Mouse (Mus musculus) kidney, embryonic 14.5 days (tissue): ENCODE results near the gene Pdcd1lg2. TPM values are rescaled to one million over a fixed set of nuclear protein-coding genes. Genes with fewer than 3 reads are reported as not detected.

Experiments
- ATAC-seq: fragments of 200-750 bp; cut with Nextera tagmentation; 2 replicates; pipeline ENCODE4 v1.8.0; 2017; ENCODE audit warnings: moderate number of reproducible peaks, mild to moderate bottlenecking, moderate TSS enrichment, moderate library complexity; ENCODE audit not compliant: low FRiP score, low TSS enrichment
- H3K27ac ChIP-seq: fragments of 300-500 bp; sonication (generic); 2 replicates; pipeline ENCODE4 v1.5.1; 2014; ENCODE audit warnings: low read depth, mild to moderate bottlenecking, low read length, moderate library complexity, mixed read lengths
- H3K27me3 ChIP-seq: fragments of 300-500 bp; sonication (generic); 2 replicates; pipeline ENCODE4 v1.6.1; 2014; ENCODE audit warnings: mild to moderate bottlenecking, low read length; ENCODE audit not compliant: control insufficient read depth, insufficient read depth
- H3K36me3 ChIP-seq: fragments of 300-500 bp; sonication (generic); 2 replicates; pipeline ENCODE4 v1.6.1; 2014; ENCODE audit warnings: low read length, mixed read lengths; ENCODE audit not compliant: control insufficient read depth, insufficient read depth
- H3K4me1 ChIP-seq: fragments of 300-500 bp; sonication (generic); 2 replicates; pipeline ENCODE4 v1.6.1; 2014; ENCODE audit warnings: low read length, mixed read lengths; ENCODE audit not compliant: control insufficient read depth, insufficient read depth
- H3K4me2 ChIP-seq: fragments of 300-500 bp; sonication (generic); replicated peaks from 2 replicates; pipeline ENCODE4 v1.6.1; 2014; ENCODE audit warnings: low read depth, mild to moderate bottlenecking, low read length
- H3K4me3 ChIP-seq: fragments of 300-500 bp; sonication (generic); 2 replicates; pipeline ENCODE4 v1.5.1; 2014; ENCODE audit warnings: mild to moderate bottlenecking, low read length
- H3K9ac ChIP-seq: fragments of 300-500 bp; sonication (generic); 2 replicates; pipeline ENCODE4 v1.6.1; 2014; ENCODE audit warnings: low read depth, mild to moderate bottlenecking, low read length, moderate library complexity
- H3K9me3 ChIP-seq: fragments of 300-500 bp; sonication (generic); 2 replicates; pipeline ENCODE4 v1.6.1; 2016; ENCODE audit warnings: low read length; ENCODE audit not compliant: control insufficient read depth
- WGBS: fragments of 180-500 bp; shearing (Covaris S2); extraction: QIAGEN DNeasy Blood & Tissue Kit; methylation state at CpG from one replicate; pipeline ENCODE4 v1.1.7; 2014; 5-methylcytosine and 5-hydroxymethylcytosine counted together
- polyA plus RNA-seq: library from polyadenylated mRNA; unstranded; fragments of >200 nt; fragmentation: Nextera tagmentation; extraction: Ambion mirVana; gene quantifications from 2 replicates; pipeline ENCODE4 v1.2.1, GENCODE M21; 2014

The Pdcd1lg2 gene
- polyA plus RNA-seq, 1 experiment from 2014 or later = not detected

DNA sequence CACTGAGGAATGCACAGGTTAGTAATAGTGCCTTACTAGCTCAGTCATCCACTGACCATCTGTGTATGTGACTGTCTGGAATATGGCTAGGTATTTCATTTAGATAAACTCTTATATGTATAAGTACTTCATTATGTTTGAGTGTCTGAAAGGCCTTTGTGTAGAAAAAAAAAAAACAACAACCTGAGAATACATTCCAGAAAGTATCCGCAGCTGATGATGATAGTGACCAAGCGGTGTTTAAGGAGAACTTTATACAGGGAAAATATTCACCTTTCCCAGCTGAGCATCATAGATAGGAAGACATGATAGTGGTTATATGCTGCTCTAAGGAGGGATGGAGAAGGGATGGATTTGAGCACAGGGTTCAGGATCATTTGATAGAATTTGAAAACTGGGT, 42.7 kb upstream of the Pdcd1lg2 start:
- Histone ChIP-seq H3K27ac (no peak overlapping the region), H3K4me1 (0 out of 2 replicates have a peak, but pooled peaks cover 3% of the 10 kb centered on the region), H3K36me3 (no peaks in the 10 kb centered on the region), H3K9ac (no peak overlapping the region), H3K27me3 (no peaks in the 10 kb centered on the region), H3K4me3 (no peak overlapping the region; the same call in 1 of the 2 replicates), H3K9me3 (no peaks in the 10 kb centered on the region), H3K4me2 (no peak overlapping the region)
- WGBS = 93% methylated on average over 2 of the region's 2 CpGs
- ATAC-seq = no peak

DNA sequence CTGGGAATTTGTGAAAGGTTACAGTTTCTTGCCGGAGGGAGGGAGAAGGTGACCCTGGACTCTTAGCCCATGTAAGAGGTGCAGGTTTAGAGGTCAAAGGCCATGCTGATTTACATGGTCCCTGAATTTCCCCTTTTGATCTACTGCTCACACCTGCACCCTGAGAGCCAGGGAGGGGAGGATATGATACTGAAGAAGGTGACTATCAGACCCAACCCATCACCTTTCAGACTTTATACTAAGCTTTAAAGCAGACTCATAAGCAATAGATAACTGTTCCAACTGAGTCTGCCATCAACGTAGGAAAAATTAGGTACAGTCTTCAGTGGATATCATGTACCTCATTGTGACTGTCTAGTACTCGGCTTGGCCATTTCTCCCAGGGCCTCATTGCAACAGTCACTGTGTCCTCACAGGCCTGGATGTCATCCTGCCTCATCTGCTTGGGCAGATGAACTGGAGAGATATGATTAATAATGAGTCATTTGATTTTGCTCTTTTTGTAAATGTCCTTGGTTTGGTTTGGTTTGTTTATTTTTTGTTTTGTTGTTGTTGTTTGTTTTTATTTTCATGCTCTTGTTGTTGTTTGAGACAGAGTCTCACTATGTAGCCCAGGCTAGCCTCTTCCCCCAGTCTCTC, 41.9 kb upstream of the Pdcd1lg2 start:
- H3K4me1 ChIP-seq = 0 out of 2 replicates have a peak, but pooled peaks cover 3% of the 10 kb centered on the region
- no peak for ATAC-seq
- H3K4me2 ChIP-seq = no peak overlapping the region
- 71% methylated on average over 3 of the region's 3 CpGs for WGBS
- H3K27ac ChIP-seq = no peak overlapping the region
- no peak overlapping the region for H3K4me3 ChIP-seq
- no peaks in the 10 kb centered on the region for H3K36me3 ChIP-seq
- no peak overlapping the region for H3K9ac ChIP-seq
- H3K9me3 ChIP-seq = no peaks in the 10 kb centered on the region
- no peaks in the 10 kb centered on the region for H3K27me3 ChIP-seq

DNA sequence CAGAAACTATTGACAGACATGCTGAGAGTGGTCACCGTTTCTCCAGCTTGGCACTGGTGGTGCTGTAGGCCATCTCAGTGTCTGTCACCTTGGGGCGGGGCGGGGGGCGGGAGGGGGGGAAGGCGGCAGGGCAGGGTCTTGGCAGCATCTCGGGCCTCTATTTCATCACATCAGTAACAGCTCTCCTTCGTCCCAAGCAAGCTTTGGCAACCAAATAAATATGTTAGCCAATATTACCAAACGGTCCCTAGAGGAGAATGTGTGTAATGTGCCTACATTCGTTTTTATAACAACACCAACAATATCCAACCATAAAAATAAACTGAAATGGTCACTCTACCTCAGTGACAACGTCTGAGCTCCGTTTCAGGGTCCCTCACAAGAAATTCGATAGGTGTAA, 40.6 kb upstream of the Pdcd1lg2 start:
- no peak for ATAC-seq
- Histone ChIP-seq H3K9ac (no peak overlapping the region), H3K4me2 (no peak overlapping the region), H3K4me3 (no peak overlapping the region), H3K36me3 (no peaks in the 10 kb centered on the region), H3K27ac (no peak overlapping the region), H3K27me3 (no peaks in the 10 kb centered on the region), H3K9me3 (no peaks in the 10 kb centered on the region), H3K4me1 (0 out of 2 replicates have a peak, but pooled peaks cover 3% of the 10 kb centered on the region)
- 75% methylated on average over 12 of the region's 12 CpGs for WGBS

DNA sequence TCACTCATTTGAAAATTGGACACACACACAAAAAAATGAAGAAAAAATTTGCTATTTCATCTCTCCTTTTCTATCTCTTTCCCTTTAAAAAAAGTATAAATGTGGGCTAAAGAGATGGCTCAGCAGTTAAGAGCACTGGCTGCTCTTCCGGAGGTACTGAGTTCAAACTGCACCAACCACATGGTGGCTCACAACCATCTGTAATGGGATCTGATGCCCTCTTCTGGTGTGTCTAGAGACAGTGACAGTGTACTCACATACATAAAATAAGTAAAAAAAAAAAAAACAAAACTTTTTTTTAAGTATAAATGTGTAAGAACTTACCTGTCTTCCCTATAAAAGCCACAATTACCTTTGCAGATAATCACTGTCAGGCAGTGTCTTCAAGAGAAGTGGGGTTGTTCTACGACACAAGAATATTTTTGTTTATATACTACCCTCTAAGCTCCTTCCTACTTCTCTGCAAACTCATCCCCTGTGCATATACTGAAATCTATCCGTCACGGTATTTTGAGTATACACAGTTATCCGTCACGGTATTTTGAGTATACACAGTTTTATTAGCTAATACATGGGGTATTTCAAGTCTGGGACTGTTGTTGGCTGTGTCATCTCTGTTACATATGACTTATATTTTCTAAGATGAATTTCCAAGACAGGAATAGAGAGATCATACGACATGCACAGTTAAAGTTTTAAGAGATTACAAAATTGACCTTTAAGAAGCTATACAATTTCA, 40.0 kb upstream of the Pdcd1lg2 start:
- Histone ChIP-seq H3K4me1 (0 out of 2 replicates have a peak, but pooled peaks cover 3% of the 10 kb centered on the region), H3K27me3 (no peaks in the 10 kb centered on the region), H3K9me3 (no peaks in the 10 kb centered on the region), H3K4me3 (no peak overlapping the region), H3K4me2 (no peak overlapping the region), H3K27ac (no peak overlapping the region), H3K9ac (no peak overlapping the region), H3K36me3 (no peaks in the 10 kb centered on the region)
- 92% methylated on average over 7 of the region's 7 CpGs for WGBS
- ATAC-seq = no peak

DNA sequence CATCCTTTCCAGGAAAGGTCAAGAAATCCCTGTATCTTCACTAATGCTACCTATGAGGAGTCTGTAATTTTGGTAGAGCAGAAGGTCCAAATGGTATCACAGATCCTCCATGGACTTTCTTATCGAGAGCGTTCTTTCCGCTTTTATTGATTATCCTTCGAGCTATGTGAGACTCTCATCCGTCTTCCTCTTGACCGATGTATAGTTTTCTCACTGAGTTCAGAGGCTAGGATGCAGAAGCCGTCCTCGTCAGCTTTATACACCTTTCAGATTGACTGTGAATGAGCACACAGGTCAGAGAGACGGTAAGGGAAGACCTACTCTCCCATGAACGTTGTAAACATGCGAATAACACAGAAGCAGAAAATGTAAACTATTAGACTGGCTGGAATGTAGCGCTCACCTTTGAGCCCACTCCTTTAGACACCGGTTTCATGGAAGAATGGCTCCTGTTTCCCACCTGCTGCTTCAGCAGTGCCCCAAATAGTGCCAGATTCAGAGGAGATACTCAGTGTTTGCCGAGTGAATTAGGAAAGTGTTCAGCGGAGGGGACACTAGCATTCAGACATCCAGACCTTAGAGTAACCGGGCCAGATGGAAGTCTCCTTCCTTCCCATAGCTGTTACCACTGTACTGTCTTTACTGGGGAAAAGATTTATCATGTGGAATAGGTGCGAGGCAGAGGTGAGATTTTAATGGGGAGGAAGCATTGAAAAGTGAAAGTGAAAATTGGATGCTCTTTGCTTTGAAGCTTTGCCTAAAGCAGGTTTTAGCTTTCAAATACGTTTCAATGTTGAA, 39.2 kb upstream of the Pdcd1lg2 start:
- Histone ChIP-seq H3K9me3 (no peaks in the 10 kb centered on the region), H3K9ac (no peak overlapping the region), H3K36me3 (no peaks in the 10 kb centered on the region), H3K4me2 (no peak overlapping the region), H3K27ac (no peak overlapping the region), H3K4me3 (no peak overlapping the region), H3K27me3 (no peaks in the 10 kb centered on the region), H3K4me1 (0 out of 2 replicates have a peak, but pooled peaks cover 3% of the 10 kb centered on the region)
- WGBS = 83% methylated on average over 18 of the region's 18 CpGs
- ATAC-seq = no peak

DNA sequence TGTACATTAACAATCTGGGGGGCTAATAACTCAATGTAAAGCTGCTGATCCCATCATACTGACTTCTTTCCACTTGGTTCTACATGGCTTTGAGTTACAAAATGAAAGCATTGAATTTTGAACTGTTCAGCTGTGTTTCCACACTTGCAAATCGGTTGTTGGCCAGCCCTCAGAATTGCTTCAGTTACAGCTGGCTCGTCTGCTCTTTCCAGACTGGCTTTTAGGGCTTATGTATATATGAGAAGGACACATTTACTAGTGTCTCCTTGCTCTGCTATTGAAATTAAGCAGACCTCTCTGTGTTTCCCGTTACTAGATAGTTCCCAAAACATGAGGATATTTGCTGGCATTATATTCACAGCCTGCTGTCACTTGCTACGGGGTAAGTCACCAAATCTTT, 38.6 kb upstream of the Pdcd1lg2 start:
- Histone ChIP-seq H3K36me3 (no peaks in the 10 kb centered on the region), H3K9me3 (no peaks in the 10 kb centered on the region), H3K27ac (no peak overlapping the region), H3K4me3 (no peak overlapping the region), H3K4me2 (no peak overlapping the region), H3K9ac (no peak overlapping the region), H3K4me1 (0 out of 2 replicates have a peak, but pooled peaks cover 3% of the 10 kb centered on the region), H3K27me3 (no peaks in the 10 kb centered on the region)
- WGBS = 75% methylated on average over 4 of the region's 4 CpGs
- ATAC-seq = no peak

DNA sequence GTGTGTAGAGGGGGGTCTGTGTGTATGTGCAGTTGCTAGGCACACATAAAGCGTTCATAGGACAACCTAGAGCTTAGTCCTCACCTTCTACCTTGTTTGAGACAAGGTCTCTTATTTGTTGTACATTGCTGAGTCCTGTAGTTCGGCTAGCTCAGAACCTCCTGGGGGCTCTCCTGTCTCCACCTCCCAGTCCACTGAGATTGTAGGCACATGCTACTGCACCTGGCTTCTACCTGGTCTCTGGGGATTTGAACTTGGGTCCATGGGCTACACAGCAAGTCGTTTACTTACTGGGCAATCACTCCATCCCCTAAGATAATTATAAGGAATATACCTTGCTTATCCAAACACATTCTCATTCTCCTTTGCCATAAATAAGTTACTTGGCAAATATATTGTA, 38.1 kb upstream of the Pdcd1lg2 start:
- no peak for ATAC-seq
- 0 out of 2 replicates have a peak, but pooled peaks cover 1% of the 10 kb centered on the region for H3K4me1 ChIP-seq
- H3K9me3 ChIP-seq = no peaks in the 10 kb centered on the region
- H3K36me3 ChIP-seq = no peaks in the 10 kb centered on the region
- no peak overlapping the region for H3K4me2 ChIP-seq
- 89% methylated on average over 3 of the region's 3 CpGs for WGBS
- no peak overlapping the region for H3K9ac ChIP-seq
- H3K27ac ChIP-seq = no peak overlapping the region
- H3K4me3 ChIP-seq = no peak overlapping the region
- no peaks in the 10 kb centered on the region for H3K27me3 ChIP-seq

DNA sequence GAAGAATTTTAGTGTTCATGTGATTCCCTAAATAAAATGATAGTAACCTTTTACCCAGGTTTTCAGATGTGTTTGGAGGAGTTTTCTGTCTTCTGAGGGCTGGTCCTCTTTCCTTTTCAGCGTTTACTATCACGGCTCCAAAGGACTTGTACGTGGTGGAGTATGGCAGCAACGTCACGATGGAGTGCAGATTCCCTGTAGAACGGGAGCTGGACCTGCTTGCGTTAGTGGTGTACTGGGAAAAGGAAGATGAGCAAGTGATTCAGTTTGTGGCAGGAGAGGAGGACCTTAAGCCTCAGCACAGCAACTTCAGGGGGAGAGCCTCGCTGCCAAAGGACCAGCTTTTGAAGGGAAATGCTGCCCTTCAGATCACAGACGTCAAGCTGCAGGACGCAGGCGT, 37.3 kb upstream of the Pdcd1lg2 start:
- H3K9ac ChIP-seq = no peak overlapping the region
- no peak for ATAC-seq
- H3K27ac ChIP-seq = no peak overlapping the region
- H3K27me3 ChIP-seq = no peaks in the 10 kb centered on the region
- no peaks in the 10 kb centered on the region for H3K36me3 ChIP-seq
- no peaks in the 10 kb centered on the region for H3K4me1 ChIP-seq
- peak overlapping the region; percentile 21; the same call in 1 of the 2 replicates for H3K4me2 ChIP-seq
- H3K9me3 ChIP-seq = no peaks in the 10 kb centered on the region
- 33% methylated on average over 11 of the region's 11 CpGs for WGBS
- no peak overlapping the region for H3K4me3 ChIP-seq
